Mouse (Mus musculus) natural killer cell, adult 2 months (primary cell): ENCODE data around the gene Mbnl2.

Experiments used
- DNase-seq, 2 experiments: peaks; one replicate each; pipeline ENCODE4 v3.0.0; 2022; ENCODE audit warnings: low spot score in 2 of 2

Mbnl2 gene

GRCm38 (mm10) chr14:120324883-120325480, 49.5 kb downstream of the Mbnl2 start:
- DNase-seq, result no peak

- peak in 1 of 2 experiments; percentile 60 for DNase-seq
These were observed 50.2 kb downstream of the Mbnl2 start for GRCm38 (mm10) chr14:120325673-120326072.

GRCm38 (mm10) chr14:120330454-120330853, 55.0 kb downstream of the Mbnl2 start:
- no peak for DNase-seq

- DNase-seq, result no peak
These were observed 55.5 kb downstream of the Mbnl2 start for GRCm38 (mm10) chr14:120330881-120331514.

- DNase-seq, result no peak
These were observed 58.2 kb downstream of the Mbnl2 start for GRCm38 (mm10) chr14:120333465-120334243.

- DNase-seq, result no peak
These were observed 59.9 kb downstream of the Mbnl2 start for GRCm38 (mm10) chr14:120335366-120335765.

GRCm38 (mm10) chr14:120335871-120336270, 60.4 kb downstream of the Mbnl2 start:
- no peak for DNase-seq

GRCm38 (mm10) chr14:120336380-120336779, 60.9 kb downstream of the Mbnl2 start:
- no peak for DNase-seq

GRCm38 (mm10) chr14:120336841-120337240, 61.4 kb downstream of the Mbnl2 start:
- no peak for DNase-seq

GRCm38 (mm10) chr14:120337731-120338462, 62.4 kb downstream of the Mbnl2 start:
- DNase-seq, result no peak

- DNase-seq, result no peak
These were observed 63.2 kb downstream of the Mbnl2 start for GRCm38 (mm10) chr14:120338706-120339105.

- no peak for DNase-seq
These were observed 66.4 kb downstream of the Mbnl2 start for GRCm38 (mm10) chr14:120341912-120342311.

- DNase-seq, result no peak
These were observed 66.9 kb downstream of the Mbnl2 start for GRCm38 (mm10) chr14:120342321-120342720.

- no peak for DNase-seq
These were observed 69.2 kb downstream of the Mbnl2 start for GRCm38 (mm10) chr14:120344641-120345040.

GRCm38 (mm10) chr14:120347410-120348315, 72.2 kb downstream of the Mbnl2 start:
- peak; percentile 10 for DNase-seq

- DNase-seq, result no peak
These were observed 73.9 kb downstream of the Mbnl2 start for GRCm38 (mm10) chr14:120349332-120349731.

GRCm38 (mm10) chr14:120352136-120352843, 76.8 kb downstream of the Mbnl2 start:
- DNase-seq, result no peak

- DNase-seq, result no peak
These were observed 77.7 kb downstream of the Mbnl2 start for GRCm38 (mm10) chr14:120353211-120353610.

GRCm38 (mm10) chr14:120354595-120354994, 79.1 kb downstream of the Mbnl2 start:
- DNase-seq, result no peak

GRCm38 (mm10) chr14:120355040-120355741, 79.7 kb downstream of the Mbnl2 start:
- DNase-seq, result no peak
